Mouse (Mus musculus) gastrocnemius, adult 8-10 months (tissue): ENCODE data around the gene Nat9. TPM values are rescaled to one million over a fixed set of nuclear protein-coding genes. Genes with fewer than 3 reads are reported as not detected.

ENCODE experiments used
- DNase-seq, 2 experiments: peaks; one replicate each; pipeline ENCODE4 v3.0.0; 2022; ENCODE audit warnings: low spot score in 2 of 2
- total RNA-seq, 4 experiments: library from RNA; stranded (reverse); gene quantifications; 2 replicates each; pipeline ENCODE4 v1.2.4; 2022

Nat9 gene
- total RNA-seq: 10 to 100 TPM; 13.3 to 16.6 (median 15.8) TPM

DNA sequence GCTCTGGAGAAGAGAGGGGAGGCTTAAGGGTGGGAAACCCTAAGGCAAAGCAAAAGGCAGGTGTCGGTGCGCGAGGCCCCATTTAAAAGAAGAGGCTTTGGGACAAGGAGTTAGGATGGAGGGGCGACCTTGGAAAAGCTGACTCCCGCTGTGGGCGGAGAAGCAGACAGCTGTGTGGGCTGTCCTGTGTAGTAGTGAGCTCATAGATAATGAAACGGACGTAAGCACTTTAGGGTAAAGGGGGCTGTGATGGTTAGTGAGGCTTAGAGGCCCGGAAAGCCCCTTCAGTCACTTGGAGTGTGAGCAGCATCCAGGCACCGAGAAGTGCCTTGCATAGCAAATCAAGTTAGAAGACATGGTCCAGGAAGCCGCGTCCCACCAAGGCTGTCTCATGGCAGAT lies at the start of gene Nat9:
TSS of gene Nat9 (minus strand) at position 167 of the 400 bp plus-strand sequence.
- DNase-seq: no peak

DNA sequence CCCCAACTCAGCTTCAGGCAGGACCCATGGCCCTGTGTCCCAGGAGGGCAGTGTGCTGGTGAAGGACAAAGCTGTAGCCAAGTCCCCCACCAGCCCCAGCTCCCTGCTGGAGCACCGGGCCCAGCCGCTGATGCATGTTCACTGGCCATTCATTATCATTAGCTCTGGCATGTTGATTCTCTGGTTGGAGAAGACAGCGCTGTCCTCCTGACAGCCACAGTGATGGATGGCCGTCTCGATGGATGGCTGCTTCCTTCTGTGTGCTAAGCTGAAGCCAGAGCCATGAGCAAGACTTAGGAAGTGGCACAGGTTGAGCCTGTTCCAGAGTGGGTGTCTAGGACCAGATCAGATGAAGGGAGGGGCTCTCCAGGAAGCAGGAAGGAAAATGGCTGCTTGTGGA lies 48.9 kb upstream of the Nat9 start:
- DNase-seq: no peak

DNA sequence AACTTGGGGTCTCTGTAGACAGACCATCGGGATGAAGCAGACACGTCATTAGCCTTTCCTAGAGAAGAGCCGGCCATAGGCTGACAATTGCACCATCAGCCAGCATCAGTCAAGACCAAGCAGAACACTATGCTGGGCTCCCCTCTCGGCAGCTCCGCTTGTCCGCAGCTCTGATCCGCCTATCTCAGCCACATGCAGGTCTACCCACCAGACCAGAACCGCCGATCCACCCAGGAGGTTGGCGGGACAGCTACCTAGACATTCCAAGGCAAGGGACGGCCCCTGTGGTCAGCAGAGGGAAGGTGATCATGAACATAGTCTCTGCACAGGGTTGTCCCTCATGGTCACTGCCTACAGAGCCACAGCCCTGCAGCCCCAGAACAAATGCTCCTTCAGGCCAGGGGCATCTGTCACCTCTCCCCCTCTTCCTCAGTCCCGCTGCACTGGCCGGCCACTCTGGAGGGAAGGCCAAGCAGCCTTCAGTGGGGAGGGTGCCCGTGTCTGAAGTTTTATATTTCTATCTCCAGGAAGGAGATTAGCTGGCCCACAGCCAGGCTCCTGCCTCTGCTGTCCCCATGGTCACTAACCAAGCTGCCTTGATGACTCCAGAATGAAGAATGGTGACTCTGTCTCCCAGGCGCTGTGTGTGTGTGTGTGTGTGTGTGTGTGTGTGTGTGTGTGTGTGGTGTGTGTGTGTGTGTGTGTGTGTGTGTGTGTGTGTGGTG lies 46.8 kb upstream of the Nat9 start:
- no peak for DNase-seq

DNA sequence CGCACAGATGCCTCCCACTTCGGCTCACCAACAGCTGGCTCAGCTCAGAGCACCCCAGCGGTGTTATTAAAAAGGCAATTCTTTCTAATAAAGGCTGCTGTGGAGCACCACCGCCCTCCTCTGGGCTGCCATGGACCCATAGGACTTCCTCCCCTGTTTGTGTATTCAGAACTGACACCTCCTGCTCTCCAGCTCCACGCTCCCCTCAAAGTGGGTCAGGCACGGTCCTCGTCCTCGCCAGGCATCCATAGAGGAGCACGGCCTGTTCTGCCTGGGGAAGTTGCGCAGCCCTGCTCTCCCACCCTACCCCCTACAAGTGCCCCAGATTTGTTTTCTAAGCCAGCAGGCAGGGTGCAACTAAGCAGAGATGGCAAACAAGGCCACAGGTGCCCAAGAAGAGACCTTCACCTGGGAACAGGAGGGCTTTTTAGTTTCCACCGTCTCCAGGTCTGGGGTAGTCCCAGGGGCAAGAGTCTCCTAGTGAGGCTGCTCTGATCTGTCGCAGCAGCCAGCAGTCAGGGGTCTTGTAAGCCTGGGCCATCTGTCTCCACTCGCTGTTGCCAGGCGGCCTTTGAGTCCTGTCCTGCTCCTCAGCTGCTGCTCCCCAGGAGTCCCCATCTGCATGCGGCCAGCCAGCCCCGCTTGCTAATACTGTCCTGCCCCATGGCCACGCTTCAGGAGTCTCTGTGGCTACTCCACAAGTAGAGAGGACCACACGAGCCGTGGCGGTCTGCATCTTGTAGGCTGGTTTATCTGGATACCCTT lies 46.0 kb upstream of the Nat9 start:
- no peak for DNase-seq

DNA sequence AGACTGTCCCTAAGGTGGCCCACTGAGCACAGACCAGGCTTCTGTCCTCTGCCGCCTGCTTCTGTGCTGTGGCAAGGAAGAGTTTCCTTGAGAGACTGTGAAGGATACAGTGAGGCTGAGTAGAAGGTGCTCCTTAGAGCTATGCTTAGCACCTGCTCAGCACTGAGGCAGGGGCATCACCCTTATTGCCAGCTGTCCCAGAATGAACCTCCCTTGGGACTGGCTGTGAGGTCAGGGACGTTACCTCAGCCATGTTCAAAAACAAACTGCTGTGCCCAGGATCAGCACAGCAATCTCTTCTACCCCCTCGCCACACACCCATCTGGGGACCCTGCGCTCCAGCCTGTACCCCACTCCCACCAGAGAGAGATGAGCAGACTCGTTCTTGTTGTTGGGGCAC lies 45.2 kb upstream of the Nat9 start:
- no peak for DNase-seq

DNA sequence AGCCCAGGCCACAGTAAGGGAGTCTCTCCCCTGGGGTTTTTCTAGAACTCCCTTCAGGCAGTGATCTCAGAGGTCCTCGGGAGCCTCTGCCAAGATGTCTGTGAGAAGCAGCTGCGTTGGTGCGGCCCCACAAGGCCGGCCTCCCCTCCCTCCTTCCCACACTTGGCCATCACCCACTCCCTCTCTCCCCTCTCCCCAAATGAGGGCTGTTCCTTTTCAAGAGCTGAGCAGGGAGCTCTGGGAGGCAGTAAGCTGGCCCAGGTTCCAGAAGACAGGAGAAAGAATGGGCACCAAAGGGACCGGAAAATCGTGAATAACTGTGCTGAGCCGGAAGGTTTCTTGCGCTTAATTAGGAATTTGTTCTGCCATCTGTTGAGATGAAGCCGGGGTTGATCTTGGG lies 44.3 kb upstream of the Nat9 start:
- no peak for DNase-seq

DNA sequence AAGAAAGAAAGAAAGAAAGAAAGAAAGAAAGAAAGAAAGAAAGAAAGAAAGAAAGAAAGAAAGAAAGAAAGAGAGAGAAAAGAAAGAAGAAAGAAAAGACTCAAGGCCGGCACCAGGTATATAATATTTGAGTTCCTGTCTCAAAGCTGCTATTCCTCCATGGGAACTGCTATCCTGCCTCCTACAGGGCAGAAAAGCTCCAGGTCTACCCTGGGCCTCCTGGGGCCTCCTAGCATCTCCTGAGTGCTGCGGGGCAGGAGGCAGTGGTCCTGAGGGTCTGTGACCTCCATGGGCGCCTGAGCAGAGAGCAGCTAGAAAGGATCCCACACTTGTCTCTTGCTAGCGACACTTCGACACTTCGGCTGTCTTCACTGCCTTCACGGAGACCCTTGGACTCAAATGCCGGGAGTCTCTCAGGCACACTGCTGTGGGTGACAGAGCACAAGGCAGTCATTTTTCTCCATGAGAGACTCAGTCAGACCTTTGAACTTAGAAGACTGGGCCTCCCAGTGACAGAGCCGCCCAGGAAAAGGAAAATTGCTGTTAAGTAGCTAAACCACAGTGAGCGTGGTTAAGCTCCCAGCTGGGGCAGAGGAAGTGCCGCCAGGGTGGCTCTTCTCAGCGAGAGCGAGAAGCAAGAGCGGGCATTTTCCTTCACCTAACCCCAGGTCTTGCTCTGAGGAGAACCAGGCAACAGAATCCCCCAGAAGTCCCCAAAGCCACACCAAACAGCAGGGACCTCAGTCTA lies 43.7 kb upstream of the Nat9 start:
- no peak for DNase-seq

DNA sequence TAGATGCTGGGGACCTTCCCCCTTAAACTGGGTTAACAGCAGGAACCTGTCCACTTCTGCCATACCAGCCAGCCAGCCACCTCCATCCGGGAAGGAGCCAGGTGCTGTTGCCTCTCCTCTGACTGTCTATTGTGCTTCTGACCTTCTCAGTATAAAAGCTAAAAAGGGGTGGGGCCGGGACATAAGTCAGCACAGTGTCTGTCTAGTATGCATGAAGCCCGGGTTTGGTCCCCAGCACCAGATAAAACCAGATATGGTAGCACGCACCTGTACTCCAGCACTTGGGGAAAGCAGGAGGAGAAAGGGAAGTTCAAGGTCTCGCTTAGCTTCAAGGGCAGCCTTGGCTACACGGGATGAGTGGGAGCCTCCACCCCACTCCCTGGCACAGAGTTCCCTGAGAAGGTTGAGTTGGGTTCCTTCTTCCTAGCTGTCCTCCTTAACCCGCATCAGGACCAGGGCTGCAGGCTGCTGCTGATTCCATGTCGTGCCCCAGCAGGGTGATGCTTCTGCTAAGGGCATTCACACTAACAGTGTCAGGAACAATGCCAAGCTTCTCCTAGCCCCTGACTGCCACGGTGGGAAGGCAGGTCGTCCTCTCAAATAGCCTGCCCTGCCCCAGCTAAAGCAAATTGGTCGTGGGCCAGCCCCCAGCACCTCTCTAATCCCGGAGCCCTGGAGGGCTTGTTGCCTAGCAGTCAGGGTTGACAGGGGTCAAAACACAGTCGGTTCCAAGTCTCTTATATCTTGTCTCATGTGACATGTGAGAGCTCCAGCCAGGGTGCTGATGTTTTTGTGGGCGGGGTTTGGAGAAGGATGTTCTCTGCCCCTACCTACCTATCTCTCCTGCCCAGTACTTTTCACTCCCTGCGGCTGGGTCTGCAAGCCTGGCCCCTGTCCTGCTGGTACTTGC lies 41.6 kb upstream of the Nat9 start:
- peak in 1 of 2 experiments; percentile 62 for DNase-seq

DNA sequence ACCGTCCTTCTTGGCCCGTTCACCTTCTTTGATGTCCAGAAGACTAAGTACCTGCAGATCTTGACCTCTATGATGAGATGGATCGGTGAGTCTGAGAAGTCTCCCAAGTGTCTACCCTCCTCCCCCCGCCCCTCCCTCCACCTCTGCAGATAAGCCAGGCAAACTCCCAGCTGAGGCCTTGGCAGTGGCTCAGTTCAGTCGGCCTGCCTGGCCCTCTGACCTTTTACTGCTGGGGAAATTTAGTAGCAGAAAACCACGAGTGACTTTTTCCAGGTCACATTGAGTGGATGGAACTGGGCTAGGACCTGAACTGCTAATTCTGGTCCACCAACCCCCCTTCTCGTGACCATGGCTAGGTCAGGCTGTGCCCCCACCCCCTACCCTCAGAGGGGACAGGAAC lies 40.8 kb upstream of the Nat9 start:
- peak in 1 of 2 experiments; percentile 39 for DNase-seq

DNA sequence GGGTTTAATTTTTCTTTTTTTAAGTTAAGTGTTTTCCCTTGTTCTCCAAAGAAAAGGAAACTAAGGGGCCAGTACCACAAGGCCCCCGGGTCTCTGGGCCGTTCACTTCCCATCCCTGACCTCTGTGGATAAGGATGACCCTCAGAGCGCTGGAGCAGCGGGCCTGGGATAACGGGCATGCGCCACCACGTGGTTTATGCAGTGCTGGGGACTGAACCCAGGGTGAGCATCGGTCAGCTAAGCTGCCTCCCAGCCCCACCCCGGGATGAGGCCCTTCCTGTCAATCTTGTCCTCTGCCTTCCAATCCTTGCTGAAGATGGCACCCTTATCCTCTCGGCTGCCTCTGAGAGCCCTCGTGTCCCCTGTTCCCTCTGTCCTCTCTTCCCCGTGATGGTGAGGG lies 40.0 kb upstream of the Nat9 start:
- no peak for DNase-seq

DNA sequence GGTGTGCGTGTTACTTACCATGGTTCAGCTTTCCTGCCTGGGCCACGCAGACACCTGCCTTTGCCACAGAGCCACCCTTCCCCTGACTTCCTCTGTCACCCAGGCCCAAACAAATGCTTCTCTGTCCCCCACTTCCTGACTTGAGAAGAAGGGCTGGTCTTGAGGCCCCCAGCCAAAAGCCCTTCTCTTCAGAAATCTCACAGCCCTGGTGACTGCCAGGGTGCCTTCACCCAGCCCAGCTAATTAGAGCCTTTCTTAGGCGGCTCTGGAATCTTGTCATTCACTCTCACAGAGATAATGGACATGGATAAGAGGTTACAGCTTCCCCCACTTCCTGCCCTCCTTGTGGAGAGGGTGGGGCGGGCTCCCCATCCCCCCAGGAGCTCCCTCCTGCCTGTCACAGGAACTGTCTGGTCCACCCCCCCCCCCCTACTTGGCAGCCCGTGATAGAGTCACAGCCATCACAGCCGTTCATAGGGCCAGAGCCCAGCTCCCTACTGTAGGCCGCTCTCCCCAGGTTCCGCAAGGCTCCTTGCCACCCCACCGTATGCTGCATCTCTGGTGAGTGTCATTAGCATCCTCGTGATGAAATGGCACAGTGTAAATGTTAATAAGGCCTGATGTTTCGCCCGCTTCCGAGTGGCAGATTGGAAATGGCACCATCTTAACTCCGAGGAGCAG lies 39.3 kb upstream of the Nat9 start:
- DNase-seq: no peak

DNA sequence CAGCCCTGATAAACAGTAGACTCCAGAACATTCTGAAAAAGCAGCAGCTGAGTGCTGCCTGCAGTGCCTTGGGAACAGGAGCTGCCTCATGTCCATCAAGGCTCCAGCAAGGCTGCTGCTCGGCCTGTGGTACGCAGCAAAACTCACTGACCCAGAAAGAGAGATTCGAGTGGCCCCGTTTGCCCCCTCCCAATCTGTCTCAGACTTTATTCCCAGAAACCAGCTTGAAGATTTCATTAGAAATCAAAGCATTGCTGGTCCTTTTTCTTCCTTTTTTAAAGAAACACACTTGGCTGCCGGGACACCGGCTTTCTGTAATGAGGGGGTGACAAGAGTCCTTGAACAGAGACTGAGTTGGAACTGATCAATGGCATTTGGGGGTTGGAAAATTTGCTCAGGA lies 37.6 kb upstream of the Nat9 start:
- DNase-seq: no peak

DNA sequence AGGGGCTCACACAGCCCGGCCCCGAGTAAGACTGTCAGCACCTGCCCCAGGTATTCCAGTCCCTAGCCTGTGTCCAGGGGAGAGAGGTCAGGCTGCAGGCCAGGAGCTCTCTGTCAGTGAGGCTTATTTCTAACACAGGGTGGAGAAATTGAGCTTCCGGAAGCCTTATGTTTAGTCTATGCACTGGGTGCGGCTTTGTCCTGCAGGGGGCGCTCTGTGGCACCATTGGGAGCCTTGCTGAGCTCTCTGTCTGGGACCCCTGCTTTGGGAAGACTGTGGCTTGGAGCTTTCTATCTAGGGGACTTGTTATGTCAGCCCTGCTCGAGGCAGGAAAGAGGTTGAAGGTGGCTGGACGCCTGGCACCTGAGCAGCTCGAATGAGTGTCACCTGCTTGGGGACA lies 37.2 kb upstream of the Nat9 start:
- peak; percentile 46 to 54 for DNase-seq

DNA sequence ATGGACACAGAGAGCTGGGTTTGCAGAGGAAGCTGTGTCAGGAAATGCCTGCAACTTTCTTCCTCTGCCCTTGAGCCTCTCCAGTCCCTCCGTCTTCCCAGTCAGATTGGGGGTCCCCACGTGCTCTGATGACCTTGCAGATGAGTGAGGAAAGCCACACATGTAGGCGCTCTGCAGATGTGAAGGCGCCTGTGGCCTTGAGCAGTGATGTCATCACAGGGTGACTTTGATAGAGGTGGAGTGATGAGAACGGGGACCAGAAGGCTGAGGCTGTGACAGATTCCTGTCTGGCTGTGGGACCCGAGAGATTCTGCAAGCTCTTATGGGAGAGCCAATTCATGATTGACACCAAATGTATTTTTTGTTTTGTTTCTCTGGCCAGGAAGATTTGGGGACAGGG lies 36.2 kb upstream of the Nat9 start:
- no peak for DNase-seq

DNA sequence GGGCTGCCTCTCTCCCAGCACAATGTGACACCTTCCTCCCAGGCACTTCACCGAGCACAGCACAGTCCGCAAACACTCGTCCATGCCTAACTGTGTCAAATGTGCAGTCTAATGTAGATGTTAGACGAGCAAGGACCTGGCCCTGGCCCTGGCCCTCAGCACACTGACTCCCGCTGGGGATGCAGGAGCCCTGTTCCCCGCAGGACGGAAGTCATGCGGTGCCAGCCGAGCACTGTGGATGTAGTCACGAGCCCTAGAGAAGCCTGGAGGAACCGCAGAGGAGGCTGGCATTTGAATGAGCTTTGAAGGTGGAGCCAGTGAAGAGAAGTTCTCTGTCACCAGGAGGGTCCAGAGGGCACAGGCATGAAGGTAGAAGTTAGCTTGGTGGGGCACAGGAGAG lies 35.8 kb upstream of the Nat9 start:
- DNase-seq: no peak

DNA sequence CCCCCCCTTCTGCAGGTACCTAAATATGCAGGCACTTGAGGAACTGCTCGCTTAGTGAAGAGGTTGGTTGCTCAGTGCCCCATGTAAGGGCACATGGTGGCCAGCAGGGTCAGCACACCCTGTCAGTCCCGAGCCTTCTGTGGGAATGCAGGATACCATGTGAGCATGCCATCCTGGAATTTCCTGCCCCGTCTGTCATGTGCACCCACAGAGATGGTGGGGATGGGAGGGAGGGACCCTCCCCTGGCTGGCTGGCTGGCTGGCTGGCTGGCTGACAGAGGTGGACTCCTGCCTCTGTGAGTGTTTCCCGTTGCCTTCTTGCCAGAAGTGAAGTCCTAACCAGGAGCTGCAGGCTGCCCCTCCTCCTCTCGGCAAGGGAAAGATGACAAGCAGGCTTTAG lies 34.9 kb upstream of the Nat9 start:
- no peak for DNase-seq

DNA sequence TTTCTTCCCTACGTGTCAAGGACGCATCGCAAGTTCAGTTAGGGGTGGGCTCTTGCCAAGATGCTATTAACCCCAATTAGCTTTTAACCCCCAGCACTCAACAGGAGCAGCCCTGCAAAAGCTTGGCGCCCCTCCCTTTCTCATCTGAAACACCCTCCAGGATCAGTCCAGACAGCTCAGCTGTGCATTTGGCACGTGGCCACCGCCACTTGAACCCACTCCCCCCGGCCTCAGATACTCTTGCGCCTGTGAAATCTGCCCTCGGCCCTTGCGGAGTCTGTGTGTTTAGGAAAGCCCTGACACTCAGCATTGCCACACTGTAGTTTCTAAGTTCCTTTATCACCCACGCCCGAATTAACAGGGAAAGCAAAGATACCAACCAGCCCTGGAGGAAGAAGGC lies 34.4 kb upstream of the Nat9 start:
- DNase-seq: no peak

DNA sequence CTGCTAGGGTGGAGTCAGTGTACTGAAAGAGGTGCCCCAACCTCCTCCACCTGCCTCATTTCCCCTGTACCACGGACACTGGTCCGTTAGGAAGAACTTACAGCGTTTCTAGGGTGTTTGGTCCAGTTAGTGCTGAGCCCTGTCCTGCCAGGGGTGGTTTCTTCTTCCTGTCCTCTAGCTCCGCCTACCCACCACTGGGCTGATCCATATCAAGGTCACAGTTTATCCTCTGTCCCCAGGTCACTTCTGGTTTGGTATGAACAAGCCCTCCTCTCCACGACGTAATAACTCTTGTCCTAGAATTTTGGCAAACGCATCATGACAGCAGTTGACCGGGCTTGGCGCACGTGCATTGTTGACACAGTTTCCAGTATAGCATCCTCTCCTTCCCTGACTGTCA lies 32.0 kb upstream of the Nat9 start:
- DNase-seq: no peak

DNA sequence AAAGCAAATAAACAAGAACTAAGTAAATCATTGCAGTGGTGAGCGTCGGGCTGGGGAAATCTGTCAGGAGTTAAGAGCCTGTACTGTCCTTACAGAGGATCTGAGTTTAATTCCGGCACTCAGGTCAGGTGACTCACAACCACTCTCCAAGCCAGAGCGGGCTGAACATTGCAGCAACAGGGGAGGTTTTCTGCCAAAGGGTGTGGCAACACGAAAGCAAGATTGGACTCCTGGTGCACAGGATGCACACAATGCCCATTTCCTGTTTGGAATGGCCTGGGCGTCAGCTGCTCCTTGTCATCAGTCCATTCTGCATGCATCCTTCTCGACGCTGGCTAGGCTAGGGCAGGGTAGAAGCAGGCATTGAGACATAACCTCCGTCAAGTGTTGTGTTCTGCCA lies 31.6 kb upstream of the Nat9 start:
- DNase-seq: peak; percentile 56 to 58
